Mouse (Mus musculus) spleen, embryonic (tissue): ENCODE data around the gene Lrig3.

Experiments
- CTCF ChIA-PET: fragments of 350-600 bp; sonication (Branson Sonifier 250); formaldehyde crosslinking; loops from one replicate; lab custom pipeline; 2022; lab: Charles Lee

Lrig3 gene

DNA sequence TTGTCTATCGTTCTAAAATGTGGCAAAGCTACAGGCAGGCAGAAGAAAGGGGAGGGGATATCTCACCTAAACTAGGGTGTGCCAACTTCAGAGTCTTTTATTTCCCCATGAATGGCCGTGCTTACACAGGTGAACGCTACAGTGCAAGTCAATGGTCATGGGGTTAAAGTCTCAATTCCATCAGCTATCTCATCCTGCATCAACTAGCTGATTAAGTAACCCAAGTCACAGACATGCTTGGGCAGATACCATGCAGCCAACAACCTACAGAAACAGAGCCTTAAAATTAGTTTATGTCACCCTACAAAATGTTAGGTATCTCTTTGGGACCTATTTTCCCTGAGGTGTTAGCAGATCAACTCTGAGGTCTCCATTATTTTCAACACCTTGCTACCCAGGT lies 1.3 kb upstream of the Lrig3 start:
- CTCF ChIA-PET: no interaction called here

- CTCF ChIA-PET: no interaction called here
Measured at GRCm38 (mm10) chr10:125966481-125967251, 698 bp downstream of the Lrig3 start.

GRCm38 (mm10) chr10:125967436-125968160 lies 1.6 kb downstream of the Lrig3 start:
- CTCF ChIA-PET: no interaction called here

GRCm38 (mm10) chr10:125968191-125969132 lies 2.5 kb downstream of the Lrig3 start:
- CTCF ChIA-PET: no interaction called here

DNA sequence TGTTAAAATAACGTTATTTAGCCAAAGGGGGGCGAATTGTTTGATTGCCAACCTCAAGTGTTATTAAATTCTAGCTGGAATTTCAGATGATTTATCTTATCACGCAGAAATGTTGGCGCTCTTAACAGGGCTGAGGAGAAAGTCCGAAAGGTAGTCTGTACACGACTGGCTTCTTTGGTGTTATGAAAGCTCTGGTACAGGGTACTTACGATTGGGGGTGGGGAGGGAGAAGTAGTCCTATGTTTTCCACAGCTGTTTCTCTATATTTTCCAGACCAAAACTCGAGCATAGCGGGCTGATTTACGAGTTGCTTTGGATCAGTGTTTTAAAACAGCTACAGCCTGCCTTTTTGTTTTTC lies 3.1 kb downstream of the Lrig3 start:
- CTCF ChIA-PET: no interaction called here

DNA sequence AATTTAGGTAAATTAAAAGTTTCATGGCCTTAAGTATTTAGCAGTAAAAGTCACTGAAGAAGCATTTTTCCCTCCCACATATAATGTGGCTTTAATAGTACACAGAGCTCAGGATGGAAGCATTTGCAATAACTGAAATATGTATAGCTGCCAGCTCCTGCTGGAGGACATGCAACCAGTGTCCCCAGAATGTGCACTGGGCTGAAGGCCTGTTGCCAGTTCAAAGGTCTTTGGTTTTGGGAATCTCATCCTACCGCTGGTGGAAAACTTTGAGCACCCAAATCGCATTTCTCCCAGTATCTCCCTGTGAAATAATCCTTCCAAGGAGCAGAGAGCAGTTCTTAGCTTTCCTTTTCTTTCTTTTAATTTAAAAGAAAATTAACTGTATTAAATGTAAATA lies 4.1 kb downstream of the Lrig3 start:
- CTCF ChIA-PET: no interaction called here

DNA sequence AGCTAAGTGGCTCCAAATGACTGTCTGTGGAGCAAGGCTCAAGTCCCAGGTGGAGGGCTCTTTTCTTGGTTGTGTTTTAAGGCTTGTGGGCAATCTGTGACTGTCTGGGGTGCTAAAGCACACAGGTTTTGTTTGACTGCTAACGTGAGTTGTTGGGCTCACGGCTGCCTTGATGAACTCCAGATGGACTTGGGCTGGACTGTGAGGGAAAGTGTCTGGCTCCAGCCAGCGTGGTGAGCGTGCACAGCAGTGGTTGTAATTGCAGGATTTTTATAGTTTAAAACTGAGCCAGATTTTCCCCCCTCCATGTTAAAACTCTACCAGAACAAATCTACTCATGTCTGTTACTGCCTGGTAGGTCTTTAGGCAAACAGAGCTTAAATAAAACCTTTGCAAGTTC lies 4.5 kb downstream of the Lrig3 start:
- CTCF ChIA-PET: no interaction called here

DNA sequence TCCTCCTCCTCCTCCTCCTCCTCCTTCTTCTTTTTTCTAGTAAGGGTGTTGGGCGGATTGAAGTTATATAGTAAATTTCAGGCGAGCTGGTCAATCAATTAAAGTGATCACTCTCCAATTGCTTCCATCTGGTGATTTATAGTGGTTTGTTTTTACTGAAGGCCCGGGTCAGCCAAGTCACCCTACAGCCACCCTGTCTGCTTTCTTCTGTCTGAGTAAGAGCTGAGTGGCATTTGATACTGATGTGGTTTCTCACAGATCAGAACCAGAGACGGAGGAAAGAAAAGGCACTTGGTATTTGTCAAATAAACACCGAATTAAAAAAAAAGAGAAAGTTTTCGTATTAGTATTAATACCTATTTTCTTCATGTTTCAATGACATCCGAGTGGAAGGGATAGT lies 7.8 kb downstream of the Lrig3 start:
- CTCF ChIA-PET: no interaction called here

DNA sequence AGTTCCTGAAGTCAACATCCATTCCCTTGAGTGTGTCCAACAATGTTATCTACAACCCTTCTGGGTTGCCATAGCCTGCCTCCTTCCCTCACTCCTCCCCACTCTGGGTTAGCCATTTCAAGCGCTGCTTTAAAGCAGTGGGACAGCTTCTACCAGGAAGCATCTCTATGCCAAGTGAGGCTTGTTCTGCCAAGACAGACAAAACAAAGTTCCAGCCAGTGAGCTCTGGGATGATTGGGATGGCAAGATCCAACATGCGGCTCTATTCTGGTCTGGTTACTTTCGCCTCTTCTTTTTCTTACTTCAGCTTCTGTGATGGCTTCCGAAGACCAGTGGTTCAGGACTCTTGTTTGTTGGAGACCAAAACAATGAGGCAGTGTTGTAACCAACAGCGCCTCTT lies 16.0 kb downstream of the Lrig3 start:
- CTCF ChIA-PET: no interaction called here

GRCm38 (mm10) chr10:125984473-125985035 lies 18.6 kb downstream of the Lrig3 start:
- CTCF ChIA-PET: no interaction called here

DNA sequence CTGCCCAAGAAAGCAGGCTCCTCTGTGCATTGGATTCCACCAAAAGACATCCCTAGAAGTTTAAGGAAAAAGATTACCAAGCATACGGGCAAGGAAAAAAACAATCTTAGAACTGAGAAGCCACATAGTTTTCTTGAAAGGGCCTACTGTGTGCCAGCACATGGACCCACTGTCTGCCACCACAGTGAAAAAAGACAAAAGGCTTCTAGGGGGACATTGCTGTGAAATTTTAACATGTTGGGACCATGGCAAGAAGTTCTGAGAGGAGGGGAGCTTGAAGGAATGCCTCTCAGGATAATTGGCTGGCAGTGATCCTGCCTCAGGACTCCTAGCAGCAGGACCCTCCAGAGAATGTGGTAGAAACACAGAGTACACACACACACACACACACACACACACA lies 19.8 kb downstream of the Lrig3 start:
- CTCF ChIA-PET: interaction anchor here (0.6 kb wide), 1 partner anchor 977 kb away, joined by 10 read pairs; no protein-coding TSS in a partner anchor

- CTCF ChIA-PET: no interaction called here
Measured at GRCm38 (mm10) chr10:125986443-125986842, 20.5 kb downstream of the Lrig3 start.

DNA sequence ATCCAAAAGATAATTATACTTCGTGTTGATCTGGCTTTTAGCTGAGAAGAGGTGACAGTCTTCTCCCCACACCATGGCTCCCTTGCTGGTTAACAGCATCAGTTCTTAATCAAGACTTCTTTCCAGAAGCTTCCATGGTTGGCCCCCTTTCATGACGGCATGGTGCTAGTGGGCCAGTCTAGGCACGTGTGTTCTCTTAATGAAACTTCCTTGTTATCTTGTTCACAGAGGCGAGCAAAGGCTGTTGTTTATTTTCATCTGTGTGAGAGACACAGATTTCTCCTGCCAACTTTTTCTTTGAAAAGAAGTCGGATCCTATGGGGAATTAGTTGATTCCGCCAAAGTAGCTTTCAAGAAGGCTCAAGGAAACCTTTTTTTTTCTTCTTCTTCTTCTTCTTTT lies 21.3 kb downstream of the Lrig3 start:
- CTCF ChIA-PET: no interaction called here

GRCm38 (mm10) chr10:125988037-125988436 lies 22.1 kb downstream of the Lrig3 start:
- CTCF ChIA-PET: no interaction called here

- CTCF ChIA-PET: no interaction called here
Measured at GRCm38 (mm10) chr10:125989890-125990289, 23.9 kb downstream of the Lrig3 start.

DNA sequence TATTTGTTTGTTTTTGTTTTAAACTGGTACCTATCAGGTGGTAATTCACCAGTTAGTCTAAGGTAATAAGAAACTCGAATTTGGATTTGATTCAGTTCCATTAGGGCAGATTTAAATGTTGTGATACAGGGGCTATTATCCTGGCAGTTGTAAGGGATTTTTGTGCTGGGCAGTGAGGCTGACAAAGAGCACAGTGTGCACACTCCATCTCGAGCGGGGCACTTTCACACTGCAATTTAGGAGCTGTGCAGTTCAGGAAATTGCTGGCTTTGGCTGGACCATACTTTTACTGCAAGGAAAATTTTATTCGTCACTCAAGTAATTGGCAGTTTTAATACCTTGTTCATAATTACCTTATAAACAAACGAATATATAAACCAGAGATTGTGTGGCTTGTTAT lies 24.4 kb downstream of the Lrig3 start:
- CTCF ChIA-PET: no interaction called here

- CTCF ChIA-PET: no interaction called here
Measured at GRCm38 (mm10) chr10:125991819-125992218, 25.9 kb downstream of the Lrig3 start.

DNA sequence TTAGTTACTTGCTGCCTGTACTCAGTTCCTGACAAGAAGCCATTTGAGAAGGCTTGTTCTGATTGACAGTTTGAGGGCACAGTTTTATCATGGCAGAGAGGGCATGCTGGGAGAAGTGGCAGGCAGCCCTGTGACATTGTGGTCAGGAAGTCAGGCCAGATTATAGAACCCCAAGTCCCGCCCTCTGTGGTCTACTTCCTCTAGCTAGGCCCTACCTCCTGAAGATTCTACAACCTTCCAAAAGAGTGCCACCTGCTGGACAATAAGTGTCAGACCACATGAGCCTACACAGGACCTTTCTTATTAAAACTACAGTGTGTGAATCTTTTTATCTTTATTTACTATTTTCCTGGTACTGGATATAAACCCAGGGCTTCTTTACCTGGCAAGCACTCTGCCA lies 28.9 kb downstream of the Lrig3 start:
- CTCF ChIA-PET: no interaction called here

- CTCF ChIA-PET: no interaction called here
Measured at GRCm38 (mm10) chr10:125995701-125996100, 29.7 kb downstream of the Lrig3 start.

DNA sequence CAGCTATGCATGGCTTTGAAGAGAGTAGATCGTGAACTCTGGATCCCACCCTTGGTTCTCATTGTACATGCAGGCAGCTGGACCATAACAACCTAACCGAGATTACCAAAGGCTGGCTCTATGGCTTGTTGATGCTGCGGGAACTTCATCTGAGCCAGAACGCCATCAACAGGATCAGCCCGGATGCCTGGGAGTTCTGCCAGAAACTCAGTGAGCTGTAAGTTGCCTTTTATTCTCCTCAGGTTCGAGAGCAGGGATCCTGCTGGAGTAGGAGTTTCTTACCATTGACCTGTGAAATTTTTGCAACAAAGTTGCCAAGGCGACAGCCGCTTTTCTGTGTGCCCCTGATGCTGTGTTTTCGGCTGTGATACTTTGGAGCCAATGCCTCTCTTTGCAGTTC lies 31.0 kb downstream of the Lrig3 start:
- CTCF ChIA-PET: no interaction called here

GRCm38 (mm10) chr10:125999561-125999960 lies 33.6 kb downstream of the Lrig3 start:
- CTCF ChIA-PET: no interaction called here

DNA sequence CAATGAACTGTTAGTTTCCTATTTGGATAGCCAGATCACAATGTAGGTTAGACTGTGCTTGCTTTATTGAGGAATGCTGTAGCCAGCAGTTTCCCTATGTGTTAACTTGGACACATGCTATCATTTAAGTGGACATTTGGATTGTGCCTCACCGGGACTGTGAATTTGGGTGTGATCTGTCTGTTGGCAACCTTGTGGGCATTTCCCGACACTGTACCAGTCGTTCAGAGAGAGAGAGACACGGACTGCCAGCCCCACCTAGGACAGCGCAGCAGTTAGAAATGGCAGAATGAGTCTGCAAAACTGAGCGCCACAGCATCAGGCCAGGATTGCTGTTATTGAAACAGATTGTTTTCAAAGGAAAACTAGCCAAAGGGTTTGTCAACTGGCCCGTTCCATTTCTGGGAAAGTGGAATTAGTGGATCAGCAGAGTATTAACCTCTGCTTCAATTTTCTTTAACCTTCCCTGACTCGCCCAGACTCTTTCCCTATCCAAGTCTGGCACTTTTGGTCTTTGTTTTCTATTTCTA lies 35.0 kb downstream of the Lrig3 start:
- CTCF ChIA-PET: no interaction called here
